Mouse (Mus musculus) kidney, postnatal 25 days (tissue): ENCODE measurements around the gene Myo1e.
A peak's percentile ranks its signal among the peaks of the same experiment; 100 is the strongest.

Source experiments
- DNase-seq, 2 experiments: peaks; one replicate each; pipeline ENCODE4 v3.0.0; 2021; ENCODE audit warnings: mixed read lengths in 2 of 2

Myo1e gene

DNA sequence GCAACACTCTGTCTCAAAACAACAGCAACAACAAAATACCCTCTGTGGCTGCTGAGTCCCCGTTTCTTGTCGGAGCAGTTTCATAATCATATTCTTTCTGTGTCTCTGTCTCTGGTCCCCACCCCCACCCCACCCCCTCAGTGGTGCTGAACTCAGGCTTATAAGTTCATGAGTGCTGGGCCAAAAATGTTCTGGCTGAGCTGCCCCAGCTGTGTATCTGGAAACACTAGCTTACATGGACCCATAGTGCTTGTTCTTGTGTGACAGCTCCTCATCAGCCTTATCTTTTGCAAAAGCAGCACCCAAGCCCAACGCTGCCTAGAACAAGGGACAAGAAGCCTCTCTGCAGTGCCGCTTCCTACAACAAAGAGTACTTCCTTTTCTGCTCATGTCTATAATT is 232.8 kb downstream of the Myo1e start:
- peak; percentile 34 to 63 for DNase-seq

DNA sequence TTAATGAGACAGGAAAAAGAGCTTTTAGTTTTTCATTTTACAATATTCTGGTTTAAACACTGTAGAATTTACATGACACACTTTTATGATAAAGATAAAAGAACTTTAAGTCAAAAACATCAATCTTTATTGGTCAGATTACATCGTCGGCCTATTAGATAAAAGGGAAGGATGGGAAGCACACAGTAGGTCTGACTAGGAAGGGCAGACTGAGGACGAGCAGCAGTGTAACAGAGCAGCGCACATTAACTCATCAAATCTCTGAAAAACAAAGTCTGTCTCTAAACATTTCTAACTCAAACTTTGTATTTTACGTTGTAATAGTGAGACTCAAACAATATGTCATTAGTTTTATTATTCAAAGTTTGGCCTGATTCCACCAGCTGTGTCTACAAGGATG is 241.9 kb downstream of the Myo1e start:
- no peak for DNase-seq
